Mouse (Mus musculus) gastrocnemius, postnatal 36 days (tissue): ENCODE results near the gene C1qtnf5. TPM values are rescaled to one million over a fixed set of nuclear protein-coding genes. Genes with fewer than 3 reads are reported as not detected.
A peak's percentile ranks its signal among the peaks of the same experiment; 100 is the strongest.

Experiments used
- DNase-seq, 2 experiments: peaks; one replicate each; pipeline ENCODE4 v3.0.0; 2022
- intact Hi-C: fragments of 180-260 bp; cut with DNase I; formaldehyde crosslinking; loops from one replicate; pipeline ENCODE4 v1.15.1; 2025
- total RNA-seq, 2 experiments: library from RNA; stranded (reverse); gene quantifications; 2 replicates each; pipeline ENCODE4 v1.2.3; 2021

C1qtnf5 gene
- total RNA-seq, 2 experiments from 2014 or later: 6.7 to 9.6 TPM

DNA sequence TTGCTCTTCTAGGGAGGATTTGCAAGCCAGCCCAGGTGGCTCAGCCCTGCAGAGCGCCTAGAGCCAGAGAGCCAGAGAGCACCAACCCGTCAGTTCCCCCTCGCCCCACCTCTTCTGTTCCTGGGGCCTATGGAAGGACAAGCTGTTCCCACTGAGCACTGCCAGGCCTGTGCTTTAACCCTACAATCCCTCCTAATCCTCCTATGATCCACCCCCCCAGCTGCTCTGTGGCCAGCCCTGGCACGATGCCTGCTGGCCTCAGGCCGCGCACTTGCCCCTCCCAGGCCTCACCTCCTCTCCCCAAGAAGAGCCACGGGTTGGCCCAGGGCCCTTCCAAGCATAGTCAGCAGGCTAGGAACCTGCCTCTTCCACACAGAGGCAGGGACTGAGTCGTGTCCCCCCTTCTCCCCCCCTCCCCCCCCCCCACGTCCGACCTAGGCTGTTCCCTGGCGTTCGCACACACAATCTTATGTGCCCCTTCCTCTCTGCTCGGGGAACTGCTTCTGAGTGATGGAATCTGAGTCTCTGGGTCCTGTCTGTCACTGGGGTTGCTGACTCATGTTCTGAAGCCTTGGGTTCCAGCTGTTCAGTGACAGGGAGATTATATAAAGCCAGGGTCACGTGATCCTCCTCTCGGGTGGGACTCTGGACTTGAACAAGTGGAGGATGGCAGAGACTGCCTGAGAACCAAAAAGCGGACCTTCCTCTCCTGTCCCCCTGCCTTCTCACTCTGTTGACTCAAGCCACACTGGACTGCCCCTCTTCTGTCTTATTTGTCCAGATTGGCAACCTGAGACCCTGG lies 27.9 kb upstream of the C1qtnf5 start:
- intact Hi-C loops: no loop called here
- DNase-seq: peak; percentile 81 to 88

DNA sequence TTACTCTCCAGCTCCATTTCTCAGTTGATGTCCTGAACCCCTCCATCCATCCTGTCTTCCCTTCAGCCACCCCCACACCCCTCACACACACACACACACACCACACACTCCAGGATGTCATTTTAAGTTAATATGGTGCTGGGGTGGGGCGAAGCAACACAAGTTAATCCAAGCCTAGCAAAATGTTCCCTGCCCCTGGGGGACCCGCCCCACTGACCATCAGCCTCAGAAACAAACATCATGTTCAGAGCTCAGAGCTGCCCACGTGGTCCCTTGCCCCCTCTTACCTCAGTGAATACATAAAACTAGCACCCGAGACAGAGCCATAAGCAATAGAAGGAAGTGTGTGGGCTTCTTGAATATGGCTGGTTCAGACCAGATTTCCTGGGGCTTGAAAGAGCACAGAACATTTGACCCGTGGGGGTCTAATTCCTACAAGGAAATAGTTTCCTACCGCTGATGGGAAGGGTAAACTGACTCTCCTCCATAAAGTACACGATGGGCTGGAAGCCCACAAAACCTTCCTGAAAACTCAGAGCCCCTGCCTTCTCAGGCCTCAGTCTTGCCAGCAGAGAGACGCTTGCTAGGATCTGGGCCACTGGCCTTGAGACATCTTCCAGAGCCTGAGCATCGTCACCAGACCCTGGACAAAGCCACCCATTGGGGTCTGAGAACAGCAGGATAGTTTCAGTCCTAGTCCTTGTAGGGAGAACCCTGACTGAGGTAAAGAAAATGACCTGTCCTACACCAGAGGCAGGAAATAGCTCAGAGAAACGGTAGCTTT lies 26.9 kb upstream of the C1qtnf5 start:
- DNase-seq: peak in 1 of 2 experiments; percentile 7
- intact Hi-C loops: no loop called here

DNA sequence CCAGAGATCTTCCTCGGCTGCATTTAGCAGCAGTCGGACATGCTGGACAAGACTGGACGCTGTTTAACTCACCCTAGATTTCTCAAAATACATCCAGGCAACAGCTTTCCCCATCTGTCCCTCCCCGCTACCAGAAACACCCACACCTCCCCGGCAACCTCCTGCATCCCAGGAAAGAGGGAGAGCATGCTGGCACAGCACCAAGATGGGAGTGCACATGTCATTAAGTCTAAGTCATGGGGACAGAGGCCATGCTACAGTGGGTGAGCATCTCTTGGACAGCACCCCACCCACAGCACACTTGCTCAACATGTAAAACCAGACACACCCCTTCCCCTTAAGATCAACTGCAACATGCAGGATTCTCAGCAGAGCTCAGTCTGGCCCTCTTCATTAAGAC lies 26.1 kb upstream of the C1qtnf5 start:
- intact Hi-C loops: no loop called here
- DNase-seq: peak; percentile 16 to 18

DNA sequence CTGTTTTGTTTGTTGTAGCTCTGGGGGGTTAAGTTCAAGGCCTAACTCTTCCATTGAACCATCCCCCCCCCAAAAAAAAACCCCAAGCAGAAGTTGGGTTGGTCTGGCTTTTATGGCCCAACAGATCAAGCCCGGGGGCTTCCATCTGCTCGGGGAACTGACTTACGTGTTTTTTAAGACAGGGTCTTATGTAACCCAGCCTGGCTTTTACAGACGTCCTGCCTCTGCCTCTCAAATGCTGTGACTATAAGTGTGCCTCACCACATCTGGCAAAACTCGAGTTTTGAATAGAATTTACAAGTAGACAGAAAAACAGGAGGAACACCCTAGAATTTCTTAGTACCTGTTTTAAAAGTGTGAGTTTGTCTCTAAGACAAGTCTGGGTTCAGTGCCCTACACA lies 25.5 kb upstream of the C1qtnf5 start:
- DNase-seq: no peak
- intact Hi-C loops: no loop called here

DNA sequence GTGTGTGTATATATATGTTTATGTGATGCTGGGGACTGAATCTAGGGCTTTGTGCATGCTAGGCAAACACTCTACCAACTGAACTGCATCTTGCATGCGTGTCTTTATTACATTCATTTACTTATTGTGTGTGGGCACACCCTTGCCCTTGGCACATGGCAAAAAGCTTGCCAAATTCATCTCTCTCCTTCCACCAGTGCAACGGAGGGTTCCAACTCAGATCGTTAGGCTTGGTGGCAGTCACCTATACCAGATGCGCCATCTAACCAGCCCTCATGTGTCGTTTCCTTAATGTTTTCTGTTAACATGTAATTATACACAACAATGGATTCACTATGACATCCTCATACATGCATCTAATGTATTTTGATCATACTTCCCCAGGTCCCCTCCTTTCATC lies 24.8 kb upstream of the C1qtnf5 start:
- peak in 1 of 2 experiments; percentile 3 for DNase-seq
- intact Hi-C loops: no loop called here

GRCm38 (mm10) chr9:44083392-44084121 lies 23.5 kb upstream of the C1qtnf5 start:
- DNase-seq: peak in 1 of 2 experiments; percentile 19
- intact Hi-C loops: no loop called here

- intact Hi-C loops: no loop called here
- DNase-seq: no peak
These were observed 22.8 kb upstream of the C1qtnf5 start for GRCm38 (mm10) chr9:44084236-44084635.

GRCm38 (mm10) chr9:44084659-44085229 lies 22.3 kb upstream of the C1qtnf5 start:
- peak; percentile 94 to 97 for DNase-seq
- intact Hi-C loops: no loop called here

DNA sequence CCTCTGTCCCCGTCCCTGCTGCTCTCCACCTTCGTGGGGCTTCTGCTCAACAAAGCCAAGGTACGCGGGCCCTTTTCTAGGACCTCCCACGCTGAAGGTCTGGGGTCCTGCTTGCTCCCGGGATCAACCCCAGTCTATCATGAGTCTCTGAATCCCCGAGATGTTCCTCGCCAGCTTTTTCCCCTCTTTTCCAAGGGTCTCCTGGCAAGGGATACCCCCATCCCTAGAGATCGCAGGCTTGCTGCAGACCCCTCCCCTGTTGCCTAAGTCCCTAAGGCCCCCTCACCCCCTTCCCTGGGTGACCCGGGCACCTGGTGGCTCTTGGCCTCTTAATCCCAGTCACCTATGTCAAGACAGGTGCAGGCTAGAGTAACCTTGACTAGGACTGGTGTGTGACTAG lies 21.8 kb upstream of the C1qtnf5 start:
- peak; percentile 11 to 23 for DNase-seq
- intact Hi-C loops: no loop called here

- DNase-seq: peak; percentile 69 to 74
These were observed 21.0 kb upstream of the C1qtnf5 start for GRCm38 (mm10) chr9:44085741-44086665.

GRCm38 (mm10) chr9:44086960-44087359 lies 20.1 kb upstream of the C1qtnf5 start:
- no peak for DNase-seq
- intact Hi-C loops: no loop called here

More at GRCm38 (mm10) chr9:44085741-44086665, 21.0 kb upstream of the C1qtnf5 start:
- intact Hi-C loops: no loop called here

GRCm38 (mm10) chr9:44087761-44088455 lies 19.1 kb upstream of the C1qtnf5 start:
- no peak for DNase-seq
- intact Hi-C loops: no loop called here

- no peak for DNase-seq
- intact Hi-C loops: no loop called here
These were observed 18.0 kb upstream of the C1qtnf5 start for GRCm38 (mm10) chr9:44088877-44089608.

- intact Hi-C loops: no loop called here
- peak in 1 of 2 experiments; percentile 73 for DNase-seq
These were observed 13.2 kb upstream of the C1qtnf5 start for GRCm38 (mm10) chr9:44093612-44094503.

DNA sequence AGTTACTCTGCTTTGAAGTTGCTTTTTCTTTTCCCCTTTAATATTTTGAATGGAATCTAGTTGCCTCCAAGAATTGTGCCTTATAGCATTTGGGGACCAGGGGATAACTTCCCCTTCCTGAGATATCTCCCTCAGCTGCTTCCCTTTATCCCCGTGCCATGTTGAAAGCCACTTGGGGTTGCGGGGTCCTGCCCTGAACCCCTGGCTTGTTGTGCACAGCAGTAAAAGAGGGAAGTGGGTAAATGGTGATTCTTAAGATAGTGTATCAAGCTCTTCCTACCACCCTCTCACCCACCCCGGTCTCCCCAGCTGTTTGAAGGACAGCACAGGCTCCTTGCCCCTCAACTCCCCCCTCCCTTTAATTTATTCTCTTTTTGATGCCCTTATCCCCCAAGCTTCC lies 12.3 kb upstream of the C1qtnf5 start:
- intact Hi-C loops: no loop called here

DNA sequence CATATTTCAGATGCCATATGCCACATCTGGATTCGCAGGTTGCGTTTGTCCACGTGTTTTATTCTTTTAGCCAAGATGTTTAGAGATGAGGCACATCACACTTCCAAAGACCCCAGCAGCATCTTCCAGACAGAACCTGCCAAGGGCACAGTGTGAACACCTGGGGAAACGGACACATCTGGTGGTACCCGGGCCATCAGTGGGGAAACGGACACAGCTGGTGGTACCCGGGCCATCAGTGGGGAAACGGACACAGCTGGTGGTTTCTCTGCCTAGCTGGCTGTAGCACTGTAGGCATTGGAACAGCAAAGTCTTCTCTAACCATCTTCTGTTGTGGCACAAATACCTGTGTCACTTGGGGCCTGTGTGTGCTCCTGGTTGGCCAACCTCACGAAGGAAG lies 11.3 kb upstream of the C1qtnf5 start:
- DNase-seq: no peak
- intact Hi-C loops: no loop called here

More for the DNA sequence above, 12.3 kb upstream of the C1qtnf5 start:
- DNase-seq: no peak

DNA sequence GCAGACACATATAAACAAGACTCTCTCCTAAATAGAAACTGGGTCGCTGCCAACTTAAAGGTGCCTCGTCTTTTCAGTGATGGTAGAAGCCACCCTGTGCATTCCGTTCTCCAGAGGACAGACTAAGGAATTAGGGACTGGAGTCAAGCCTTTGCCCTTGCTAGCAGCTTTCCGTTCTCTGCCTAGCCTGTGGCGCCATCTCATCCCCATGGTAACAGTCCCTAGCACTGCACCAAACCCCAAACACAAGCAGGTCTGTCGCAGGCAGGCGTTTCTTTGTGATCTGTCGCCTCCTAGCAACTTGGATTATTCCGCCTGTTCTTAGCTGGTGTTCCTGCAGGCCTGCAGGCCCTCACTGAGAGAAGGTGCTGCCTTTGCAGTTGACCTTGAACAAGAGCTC lies 10.5 kb upstream of the C1qtnf5 start:
- no peak for DNase-seq
- intact Hi-C loops: no loop called here
